Mouse (Mus musculus): ENCODE data around the gene Jarid2. TPM values are rescaled to one million over a fixed set of nuclear protein-coding genes. Genes with fewer than 3 reads are reported as not detected.

Jarid2 gene
- polyA plus RNA-seq, 2 experiments = 22.8 to 29.9 TPM

DNA sequence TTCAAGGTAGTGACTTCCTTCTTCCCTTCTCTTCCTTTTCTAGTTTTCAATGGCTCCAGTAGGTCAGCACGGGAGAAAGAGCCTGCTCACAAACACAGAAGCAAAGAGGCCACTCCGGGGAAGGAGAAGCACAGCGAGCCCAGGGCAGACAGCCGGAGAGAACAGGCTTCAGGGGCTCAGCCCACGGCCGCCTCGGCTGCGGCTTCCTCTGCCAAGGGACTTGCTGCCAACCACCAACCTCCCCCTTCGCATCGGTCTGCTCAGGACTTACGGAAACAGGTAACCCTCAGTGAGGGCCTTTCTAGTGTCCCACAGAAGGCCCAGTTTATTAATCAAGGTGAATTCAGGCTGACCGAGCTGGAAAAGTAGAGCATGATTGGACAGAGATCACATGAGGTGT lies 166.9 kb downstream of the Jarid2 start:
- H3K4me1 ChIP-seq (ENCODE audit: control insufficient read depth, insufficient read depth, low read length) = peaks cover 15% of the 10 kb centered on the region
- DNase-seq (ENCODE audit: low spot score) = no peak
- H3K9ac ChIP-seq (ENCODE audit: low read depth, low read length, severe bottlenecking) = no peak overlapping the region
- H3K4me2 ChIP-seq (replicated peaks; ENCODE audit: low read depth, low read length, severe bottlenecking) = no peak overlapping the region
- peaks cover 37% of the 10 kb centered on the region for H3K36me3 ChIP-seq (ENCODE audit: control insufficient read depth, insufficient read depth, low read length)
- TF ChIP-seq POLR2A (IDR thresholded peaks at IDR 0.05; ENCODE audit: borderline replicate concordance, extremely low read depth, insufficient read depth, insufficient read length) = no peak
- no peaks in the 10 kb centered on the region for H3K9me3 ChIP-seq (ENCODE audit: control insufficient read depth, low read length)
- no peak overlapping the region for H3K27ac ChIP-seq (replicated peaks; ENCODE audit: low read depth, low read length)
- 93% methylated on average over 12 of the region's 12 CpGs for WGBS
- ATAC-seq (ENCODE audit: low FRiP score, low read depth) = no peak
- H3K4me3 ChIP-seq (replicated peaks; ENCODE audit: low read length) = no peak overlapping the region
- H3K27me3 ChIP-seq (ENCODE audit: control insufficient read depth, insufficient read depth, low read length) = no peaks in the 10 kb centered on the region

DNA sequence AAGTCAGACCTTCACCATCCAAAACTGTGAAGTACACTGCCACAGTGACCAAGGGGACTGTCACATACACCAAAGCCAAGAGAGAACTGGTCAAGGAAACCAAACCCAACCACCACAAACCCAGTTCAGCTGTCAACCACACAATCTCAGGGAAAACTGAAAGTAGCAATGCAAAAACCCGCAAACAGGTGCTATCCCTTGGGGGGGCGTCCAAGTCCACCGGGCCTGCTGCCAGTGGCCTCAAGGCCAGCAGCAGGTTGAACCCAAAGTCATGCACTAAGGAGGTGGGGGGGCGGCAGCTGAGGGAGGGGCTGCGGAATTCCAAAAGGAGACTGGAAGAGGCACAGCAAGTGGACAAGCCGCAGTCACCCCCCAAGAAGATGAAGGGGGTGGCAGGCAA lies 173.0 kb downstream of the Jarid2 start:
- no peak for TF ChIP-seq POLR2A (IDR thresholded peaks at IDR 0.05; ENCODE audit: borderline replicate concordance, extremely low read depth, insufficient read depth, insufficient read length)
- WGBS = 89% methylated on average over 6 of the region's 6 CpGs
- Histone ChIP-seq H3K27ac (replicated peaks; ENCODE audit: low read depth, low read length) (no peak overlapping the region), H3K4me1 (ENCODE audit: control insufficient read depth, insufficient read depth, low read length) (peaks cover 12% of the 10 kb centered on the region), H3K4me2 (replicated peaks; ENCODE audit: low read depth, low read length, severe bottlenecking) (no peak overlapping the region), H3K9ac (ENCODE audit: low read depth, low read length, severe bottlenecking) (no peak overlapping the region), H3K4me3 (replicated peaks; ENCODE audit: low read length) (no peak overlapping the region), H3K9me3 (ENCODE audit: control insufficient read depth, low read length) (no peaks in the 10 kb centered on the region), H3K27me3 (ENCODE audit: control insufficient read depth, insufficient read depth, low read length) (no peaks in the 10 kb centered on the region), H3K36me3 (ENCODE audit: control insufficient read depth, insufficient read depth, low read length) (peaks cover 66% of the 10 kb centered on the region)
- ATAC-seq (ENCODE audit: low FRiP score, low read depth) (no peak), DNase-seq (ENCODE audit: low spot score) (no peak)

GRCm38 (mm10) chr13:44903416-44903815 lies 174.1 kb downstream of the Jarid2 start:
- Histone ChIP-seq H3K4me2 (replicated peaks; ENCODE audit: low read depth, low read length, severe bottlenecking) (no peak overlapping the region), H3K36me3 (ENCODE audit: control insufficient read depth, insufficient read depth, low read length) (peaks cover 56% of the 10 kb centered on the region), H3K4me1 (ENCODE audit: control insufficient read depth, insufficient read depth, low read length) (peaks cover 22% of the 10 kb centered on the region), H3K9me3 (ENCODE audit: control insufficient read depth, low read length) (no peaks in the 10 kb centered on the region), H3K27me3 (ENCODE audit: control insufficient read depth, insufficient read depth, low read length) (no peaks in the 10 kb centered on the region), H3K9ac (ENCODE audit: low read depth, low read length, severe bottlenecking) (no peak overlapping the region), H3K4me3 (replicated peaks; ENCODE audit: low read length) (no peak overlapping the region), H3K27ac (replicated peaks; ENCODE audit: low read depth, low read length) (no peak overlapping the region)
- ATAC-seq (ENCODE audit: low FRiP score, low read depth) (no peak), DNase-seq (ENCODE audit: low spot score) (no peak)
- no peak for TF ChIP-seq POLR2A (IDR thresholded peaks at IDR 0.05; ENCODE audit: borderline replicate concordance, extremely low read depth, insufficient read depth, insufficient read length)

- H3K27ac ChIP-seq (replicated peaks; ENCODE audit: low read depth, low read length) = no peak overlapping the region
- no peaks in the 10 kb centered on the region for H3K9me3 ChIP-seq (ENCODE audit: control insufficient read depth, low read length)
- H3K36me3 ChIP-seq (ENCODE audit: control insufficient read depth, insufficient read depth, low read length) = peaks cover 57% of the 10 kb centered on the region
- ATAC-seq (ENCODE audit: low FRiP score, low read depth) (no peak), DNase-seq (ENCODE audit: low spot score) (no peak)
- H3K4me2 ChIP-seq (replicated peaks; ENCODE audit: low read depth, low read length, severe bottlenecking) = no peak overlapping the region
- 58% methylated on average over 1 of the region's 1 CpGs for WGBS
- no peak overlapping the region for H3K9ac ChIP-seq (ENCODE audit: low read depth, low read length, severe bottlenecking)
- no peaks in the 10 kb centered on the region for H3K27me3 ChIP-seq (ENCODE audit: control insufficient read depth, insufficient read depth, low read length)
- H3K4me3 ChIP-seq (replicated peaks; ENCODE audit: low read length) = no peak overlapping the region
- TF ChIP-seq POLR2A (IDR thresholded peaks at IDR 0.05; ENCODE audit: borderline replicate concordance, extremely low read depth, insufficient read depth, insufficient read length) = no peak
- H3K4me1 ChIP-seq (ENCODE audit: control insufficient read depth, insufficient read depth, low read length) = peaks cover 26% of the 10 kb centered on the region
Observed at GRCm38 (mm10) chr13:44904271-44904670, 175.0 kb downstream of the Jarid2 start.

- no peak for TF ChIP-seq POLR2A (IDR thresholded peaks at IDR 0.05; ENCODE audit: borderline replicate concordance, extremely low read depth, insufficient read depth, insufficient read length)
- Histone ChIP-seq H3K4me1 (ENCODE audit: control insufficient read depth, insufficient read depth, low read length) (peaks cover 22% of the 10 kb centered on the region), H3K4me3 (replicated peaks; ENCODE audit: low read length) (no peak overlapping the region), H3K36me3 (ENCODE audit: control insufficient read depth, insufficient read depth, low read length) (peaks cover 76% of the 10 kb centered on the region), H3K9ac (ENCODE audit: low read depth, low read length, severe bottlenecking) (no peak overlapping the region), H3K27ac (replicated peaks; ENCODE audit: low read depth, low read length) (no peak overlapping the region), H3K4me2 (replicated peaks; ENCODE audit: low read depth, low read length, severe bottlenecking) (no peak overlapping the region), H3K9me3 (ENCODE audit: control insufficient read depth, low read length) (no peaks in the 10 kb centered on the region), H3K27me3 (ENCODE audit: control insufficient read depth, insufficient read depth, low read length) (no peaks in the 10 kb centered on the region)
- 88% methylated on average over 11 of the region's 11 CpGs for WGBS
- ATAC-seq (ENCODE audit: low FRiP score, low read depth) (no peak), DNase-seq (ENCODE audit: low spot score) (no peak)
Observed at GRCm38 (mm10) chr13:44906141-44906540, 176.9 kb downstream of the Jarid2 start.

DNA sequence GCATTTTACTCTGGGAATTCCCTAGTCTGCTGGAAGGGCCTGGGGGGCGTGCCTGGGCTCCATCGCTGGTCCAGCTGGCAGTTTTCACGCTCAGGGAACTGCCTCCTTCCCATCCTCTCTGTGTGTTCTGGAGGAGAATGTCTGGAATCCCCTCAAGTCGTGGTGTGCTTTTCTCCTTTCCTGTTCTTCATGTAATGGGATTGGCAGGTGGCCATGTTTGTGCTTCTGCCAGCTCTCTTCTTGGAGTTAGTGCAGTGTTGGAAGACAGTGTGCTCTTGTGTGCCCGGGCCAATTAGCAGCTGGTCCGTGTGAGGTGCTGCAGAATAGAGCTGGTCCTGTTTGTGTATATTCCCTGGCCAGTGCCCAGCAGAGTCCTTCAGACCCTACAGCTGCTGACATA lies 178.4 kb downstream of the Jarid2 start:
- H3K36me3 ChIP-seq (ENCODE audit: control insufficient read depth, insufficient read depth, low read length) = peaks cover 79% of the 10 kb centered on the region
- no peak overlapping the region for H3K4me2 ChIP-seq (replicated peaks; ENCODE audit: low read depth, low read length, severe bottlenecking)
- no peaks in the 10 kb centered on the region for H3K9me3 ChIP-seq (ENCODE audit: control insufficient read depth, low read length)
- ATAC-seq (ENCODE audit: low FRiP score, low read depth) (peak; percentile 86), DNase-seq (ENCODE audit: low spot score) (peak; percentile 92)
- H3K4me1 ChIP-seq (ENCODE audit: control insufficient read depth, insufficient read depth, low read length) = peaks cover 28% of the 10 kb centered on the region
- TF ChIP-seq POLR2A (IDR thresholded peaks at IDR 0.05; ENCODE audit: borderline replicate concordance, extremely low read depth, insufficient read depth, insufficient read length) = no peak
- H3K9ac ChIP-seq (ENCODE audit: low read depth, low read length, severe bottlenecking) = no peak overlapping the region
- peak overlapping the region; percentile 52; the same call in 1 of the 2 replicates for H3K27ac ChIP-seq (replicated peaks; ENCODE audit: low read depth, low read length)
- no peak overlapping the region for H3K4me3 ChIP-seq (replicated peaks; ENCODE audit: low read length)
- H3K27me3 ChIP-seq (ENCODE audit: control insufficient read depth, insufficient read depth, low read length) = no peaks in the 10 kb centered on the region
- WGBS = 21% methylated on average over 6 of the region's 6 CpGs
